ENCODE assay signal across 19 mouse cellular contexts in the genomic region with DNA sequence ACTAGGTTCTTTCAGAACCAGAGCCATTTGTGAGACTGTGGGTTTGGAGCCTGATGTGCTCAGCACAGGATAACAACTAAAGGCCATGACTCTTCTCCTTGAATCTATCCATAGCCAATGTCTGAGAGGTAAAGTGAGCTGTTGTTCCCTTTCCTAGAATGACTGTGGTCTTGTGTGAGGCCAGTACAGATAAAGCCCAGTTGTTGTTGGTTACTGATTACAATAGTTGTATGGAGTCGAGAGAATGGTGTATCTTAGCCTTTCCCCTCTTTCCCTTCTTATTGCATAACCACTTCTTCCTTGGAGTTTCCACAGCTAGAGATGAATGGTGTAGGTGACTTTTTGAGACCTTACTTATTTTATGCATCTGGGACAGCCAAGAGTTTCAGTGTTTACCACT. TPM values are rescaled to one million over a fixed set of nuclear protein-coding genes. Genes with fewer than 3 reads are reported as not detected.
DNase-seq lines count a peak whose midpoint lies in the region; ATAC-seq and TF ChIP-seq lines count a peak whose summit lies in the region.
"Had no signal": no experiment of that assay in that cellular context is flagged by ENCODE, and none has a peak within 500 bp of the region (broad histone marks: within the 10 kb centered on the region; RNA-seq: fewer than 3 reads in every experiment).

No protein-coding gene starts in this region.

- 94% methylated on average over 1 of the region's 1 CpGs for WGBS in midbrain, embryonic 11.5 days
- 96% methylated on average over 1 of the region's 1 CpGs for WGBS in midbrain, embryonic 15.5 days
- WGBS in intestine, embryonic 15.5 days, result 71% methylated on average over 1 of the region's 1 CpGs
- WGBS in liver, embryonic 14.5 days (ENCODE audit: insufficient replicate concordance), result 6% methylated on average over 1 of the region's 1 CpGs

- no peaks in the 10 kb centered on the region for H3K4me1 ChIP-seq in midbrain, embryonic 11.5 days (ENCODE audit: control insufficient read depth, insufficient read depth, low read length)
- H3K4me1 ChIP-seq in midbrain, embryonic 15.5 days, result no peaks in the 10 kb centered on the region
- no peaks in the 10 kb centered on the region for H3K4me1 ChIP-seq in intestine, embryonic 15.5 days (replicated peaks)
- H3K4me1 ChIP-seq in liver, embryonic 14.5 days (replicated peaks; ENCODE audit: control insufficient read depth in 2 of 2, insufficient read depth in 2 of 2, low read length in 1 of 2), result peaks cover 0 to 3% of the 10 kb centered on the region in 2 experiments; a peak in 1 of 4 replicates
- H3K4me1 ChIP-seq: forebrain, embryonic 13.5 days; heart, embryonic 10.5 days; kidney, embryonic 15.5 days; neural tube, embryonic 15.5 days; stomach, embryonic 15.5 days had no signal

- H3K9me3 ChIP-seq in midbrain, embryonic 11.5 days (ENCODE audit: control insufficient read depth, low read length), result no peaks in the 10 kb centered on the region; the same call in 1 of the 2 replicates
- no peaks in the 10 kb centered on the region for H3K9me3 ChIP-seq in midbrain, embryonic 15.5 days
- H3K9me3 ChIP-seq in intestine, embryonic 15.5 days, result no peaks in the 10 kb centered on the region
- H3K9me3 ChIP-seq in liver, embryonic 14.5 days (ENCODE audit: control insufficient read depth, low read length), result no peaks in the 10 kb centered on the region
- H3K9me3 ChIP-seq: forebrain, embryonic 13.5 days; G1E; heart, embryonic 10.5 days; kidney, embryonic 15.5 days; neural tube, embryonic 15.5 days; stomach, embryonic 15.5 days had no signal

- no peak overlapping the region for H3K27ac ChIP-seq in midbrain, embryonic 11.5 days (ENCODE audit: low read depth, low read length)
- H3K27ac ChIP-seq in midbrain, embryonic 15.5 days, result no peak overlapping the region
- H3K27ac ChIP-seq in intestine, embryonic 15.5 days, result no peak overlapping the region
- no peak overlapping the region for H3K27ac ChIP-seq in liver, embryonic 14.5 days
- H3K27ac ChIP-seq: forebrain, embryonic 13.5 days; gastrocnemius, adult 2 months; heart, embryonic 10.5 days; kidney, embryonic 15.5 days; neural tube, embryonic 15.5 days; stomach, embryonic 15.5 days had no signal

- no peak overlapping the region for H3K9ac ChIP-seq in midbrain, embryonic 11.5 days (ENCODE audit: low read length)
- no peak overlapping the region for H3K9ac ChIP-seq in midbrain, embryonic 15.5 days
- H3K9ac ChIP-seq in intestine, embryonic 15.5 days, result no peak overlapping the region
- H3K9ac ChIP-seq in liver, embryonic 14.5 days (replicated peaks), result no peak overlapping the region
- H3K9ac ChIP-seq: forebrain, embryonic 13.5 days; kidney, embryonic 15.5 days; neural tube, embryonic 15.5 days; stomach, embryonic 15.5 days had no signal

- peak; percentile 33 for DNase-seq in midbrain, embryonic 11.5 days (ENCODE audit: low spot score, missing footprints)
- peak in 1 of 3 experiments; percentile 19 for DNase-seq in liver, embryonic 14.5 days (ENCODE audit: low read depth in 3 of 3, low spot score in 3 of 3)
- peak; percentile 47 for DNase-seq in yolk sac, embryonic 10.5 days (ENCODE audit: low spot score)
- no peak for DNase-seq in spleen, adult 18-20 months
- no peak for DNase-seq in layer of hippocampus, adult 11-12 months (ENCODE audit: low spot score)
- DNase-seq in left cerebral cortex, adult 18-20 months (ENCODE audit: low spot score in 2 of 2), result no peak
- DNase-seq: adrenal gland, postnatal 25 days; cerebellum, adult 11-12 months; right cerebral cortex, postnatal 4 days had no signal

- no peak overlapping the region for H3K4me3 ChIP-seq in midbrain, embryonic 11.5 days (ENCODE audit: low read depth, low read length)
- no peak overlapping the region for H3K4me3 ChIP-seq in midbrain, embryonic 15.5 days
- H3K4me3 ChIP-seq in intestine, embryonic 15.5 days (replicated peaks), result no peak overlapping the region
- no peak overlapping the region for H3K4me3 ChIP-seq in liver, embryonic 14.5 days (ENCODE audit: insufficient read depth in 1 of 2, low read depth in 2 of 2, low read length in 2 of 2)
- H3K4me3 ChIP-seq: forebrain, embryonic 13.5 days; gastrocnemius, adult 2 months; heart, embryonic 10.5 days; kidney, embryonic 15.5 days; neural tube, embryonic 15.5 days; stomach, embryonic 15.5 days had no signal

- no peak for TF ChIP-seq EP300 in liver, embryonic 14.5 days (IDR thresholded peaks at IDR 0.05; ENCODE audit: low read depth)

- no peak overlapping the region for H3K4me2 ChIP-seq in midbrain, embryonic 11.5 days
- no peak overlapping the region for H3K4me2 ChIP-seq in midbrain, embryonic 15.5 days
- no peak overlapping the region for H3K4me2 ChIP-seq in intestine, embryonic 15.5 days (replicated peaks)
- H3K4me2 ChIP-seq in liver, embryonic 14.5 days (ENCODE audit: low read depth), result no peak overlapping the region; the same call in 1 of the 2 replicates
- H3K4me2 ChIP-seq: forebrain, embryonic 13.5 days; kidney, embryonic 15.5 days; neural tube, embryonic 15.5 days; stomach, embryonic 15.5 days had no signal

- H3K27me3 ChIP-seq in midbrain, embryonic 11.5 days (ENCODE audit: control insufficient read depth, insufficient read depth, low read length), result no peaks in the 10 kb centered on the region
- H3K27me3 ChIP-seq in midbrain, embryonic 15.5 days (replicated peaks), result no peaks in the 10 kb centered on the region
- no peaks in the 10 kb centered on the region for H3K27me3 ChIP-seq in intestine, embryonic 15.5 days (replicated peaks)
- no peaks in the 10 kb centered on the region for H3K27me3 ChIP-seq in liver, embryonic 14.5 days (ENCODE audit: control insufficient read depth, insufficient read depth, low read length)
- H3K27me3 ChIP-seq: CH12.LX; forebrain, embryonic 13.5 days; kidney, embryonic 15.5 days; neural tube, embryonic 15.5 days; stomach, embryonic 15.5 days had no signal

- peaks cover 6% of the 10 kb centered on the region; the same call in 1 of the 2 replicates for H3K36me3 ChIP-seq in midbrain, embryonic 11.5 days (ENCODE audit: control insufficient read depth, insufficient read depth, low read length)
- peaks cover 27% of the 10 kb centered on the region for H3K36me3 ChIP-seq in midbrain, embryonic 15.5 days (replicated peaks)
- H3K36me3 ChIP-seq in intestine, embryonic 15.5 days, result peaks cover 15% of the 10 kb centered on the region
- peaks cover 6% of the 10 kb centered on the region for H3K36me3 ChIP-seq in liver, embryonic 14.5 days (replicated peaks; ENCODE audit: control insufficient read depth, insufficient read depth, low read depth)

- no peak for TF ChIP-seq CTCF in liver, embryonic 14.5 days (IDR thresholded peaks at IDR 0.05; ENCODE audit: low read depth)

- no peak for ATAC-seq in midbrain, embryonic 11.5 days (ENCODE audit: low FRiP score)
- ATAC-seq in midbrain, embryonic 15.5 days (replicated peaks), result no peak
- ATAC-seq in intestine, embryonic 15.5 days, result peak; percentile 36; the same call in 1 of the 2 replicates
- ATAC-seq in liver, embryonic 14.5 days (ENCODE audit: insufficient read depth), result peak; percentile 69

RNA-seq across cellular contexts. Expression of a gene that starts 12.3 kb away (rescaled TPM):
- 19.5 and 21.3 TPM in 2 replicates for polyA plus RNA-seq in midbrain, embryonic 11.5 days (2014; fragmentation: Nextera tagmentation; extraction: Ambion mirVana)
- polyA plus RNA-seq in midbrain, embryonic 15.5 days (2015; fragmentation: Nextera tagmentation; extraction: Ambion mirVana), result 18.3 and 20.5 TPM in 2 replicates
- polyA plus RNA-seq in intestine, embryonic 15.5 days (2015; fragmentation: Nextera tagmentation; extraction: Ambion mirVana), result 17.0 and 17.7 TPM in 2 replicates
- polyA plus RNA-seq in liver, embryonic 14.5 days (2012; rRNA removed), result 2.0 and 3.6 TPM in 2 replicates
- polyA plus RNA-seq in liver, embryonic 14.5 days (2014; fragmentation: Nextera tagmentation; extraction: Ambion mirVana), result 6.3 and 7.6 TPM in 2 replicates
- 10 to 100 TPM; 12.6 to 13.0 TPM for total RNA-seq in left cerebral cortex, adult 18-20 months (2021)

RNA-seq across cellular contexts. Expression of a gene that starts 43.7 kb away (rescaled TPM):
- 1.6 TPM in 2 replicates for polyA plus RNA-seq in midbrain, embryonic 11.5 days (2014; fragmentation: Nextera tagmentation; extraction: Ambion mirVana)
- 1.8 TPM in 2 replicates for polyA plus RNA-seq in midbrain, embryonic 15.5 days (2015; fragmentation: Nextera tagmentation; extraction: Ambion mirVana)
- polyA plus RNA-seq in intestine, embryonic 15.5 days (2015; fragmentation: Nextera tagmentation; extraction: Ambion mirVana), result 4.0 and 4.3 TPM in 2 replicates
- 0.28 and 0.50 TPM in 2 replicates for polyA plus RNA-seq in liver, embryonic 14.5 days (2012; rRNA removed)
- polyA plus RNA-seq in liver, embryonic 14.5 days (2014; fragmentation: Nextera tagmentation; extraction: Ambion mirVana), result 0.48 and 0.51 TPM in 2 replicates
- total RNA-seq in left cerebral cortex, adult 18-20 months (2021), result 1 to 10 TPM; 6.5 to 7.3 TPM

Comparison
In these comparisons a context has a peak if more than half of its experiments do, and no peak if none do; other contexts are left out.
1. ATAC-seq: peak in intestine, embryonic 15.5 days (single experiment) and liver, embryonic 14.5 days (single experiment); none in midbrain, embryonic 11.5 days (single experiment) and midbrain, embryonic 15.5 days (single experiment).
2. DNase-seq: peak in midbrain, embryonic 11.5 days (single experiment) and yolk sac, embryonic 10.5 days (single experiment); none in spleen, adult 18-20 months (0 of 2), layer of hippocampus, adult 11-12 months (single experiment) and left cerebral cortex, adult 18-20 months (0 of 2).